Mouse (Mus musculus): ENCODE data around the gene Arsg. TPM values are rescaled to one million over a fixed set of nuclear protein-coding genes. Genes with fewer than 3 reads are reported as not detected.
"Not testable (repeated sequence)": the region's sequence is repeated elsewhere in the genome, so short reads cannot be mapped to it uniquely, and the experiment has no call there.

The Arsg gene
- total RNA-seq, 4 experiments from 2014 or later, result 5.8 to 18.1 (median 11.7) TPM

DNA sequence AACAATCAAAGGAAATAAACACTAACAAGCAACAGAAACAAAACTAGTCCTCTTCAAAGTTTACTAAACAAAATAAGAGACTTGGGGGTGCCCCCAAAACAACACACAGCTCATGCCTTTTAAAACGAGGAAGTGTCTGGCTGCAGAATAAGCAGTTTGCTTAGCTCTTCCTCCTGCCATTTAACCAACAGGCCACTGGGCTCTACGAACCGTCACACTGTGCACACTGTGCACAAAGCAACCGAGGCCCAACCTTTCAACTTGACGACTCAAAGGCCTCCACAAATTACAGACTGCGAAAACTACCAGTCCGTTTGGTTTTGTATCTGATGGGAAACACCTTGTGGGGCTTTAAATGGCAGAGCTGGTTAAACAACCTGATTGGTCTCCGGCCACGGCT, 3.0 kb upstream of the Arsg start:
- DNase-seq, result no peak

DNA sequence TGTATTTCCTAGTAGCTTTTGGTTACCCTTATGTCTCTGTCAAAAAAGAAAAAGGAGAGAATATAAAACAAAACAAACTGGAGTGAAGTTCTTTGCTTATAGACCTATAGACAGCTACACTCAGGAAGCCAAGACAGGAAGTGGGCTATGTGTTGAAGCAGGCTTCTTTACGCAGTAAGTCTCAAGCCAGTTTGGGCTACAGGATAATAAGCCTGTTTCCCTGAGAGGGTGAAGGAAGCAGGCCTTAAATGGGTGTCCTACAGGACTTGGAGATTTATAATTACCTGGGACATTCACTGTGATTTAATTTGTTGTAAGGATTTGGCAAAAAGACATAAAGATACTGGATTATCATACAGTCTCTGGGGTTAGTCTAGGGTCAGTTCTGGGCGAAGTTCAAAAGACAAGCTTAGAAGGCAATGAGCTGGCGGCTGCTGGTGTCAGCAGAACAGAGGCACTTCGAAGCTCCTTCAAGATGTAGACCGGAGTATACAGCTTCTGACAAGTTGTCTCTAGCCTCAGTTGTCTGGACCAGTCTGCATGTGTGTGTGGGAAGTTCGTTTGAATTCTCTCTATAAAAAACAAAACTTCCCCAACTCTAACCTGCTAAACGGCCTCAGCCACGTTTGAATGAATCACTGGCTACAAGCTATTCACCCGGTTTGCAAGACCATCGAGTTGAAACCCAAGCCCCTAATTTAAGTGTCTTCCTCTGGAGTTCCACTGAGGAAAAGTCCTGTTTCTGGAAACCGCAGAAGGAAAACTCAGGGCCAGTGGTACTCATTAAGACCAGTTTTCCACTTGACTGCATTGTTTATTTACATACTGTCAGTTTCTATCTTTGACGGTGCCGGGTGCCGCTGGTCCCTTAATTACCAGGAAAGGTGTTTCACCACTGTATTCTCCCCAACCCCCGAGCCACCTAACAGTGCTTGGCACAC, 2.0 kb upstream of the Arsg start:
- no peak for DNase-seq

DNA sequence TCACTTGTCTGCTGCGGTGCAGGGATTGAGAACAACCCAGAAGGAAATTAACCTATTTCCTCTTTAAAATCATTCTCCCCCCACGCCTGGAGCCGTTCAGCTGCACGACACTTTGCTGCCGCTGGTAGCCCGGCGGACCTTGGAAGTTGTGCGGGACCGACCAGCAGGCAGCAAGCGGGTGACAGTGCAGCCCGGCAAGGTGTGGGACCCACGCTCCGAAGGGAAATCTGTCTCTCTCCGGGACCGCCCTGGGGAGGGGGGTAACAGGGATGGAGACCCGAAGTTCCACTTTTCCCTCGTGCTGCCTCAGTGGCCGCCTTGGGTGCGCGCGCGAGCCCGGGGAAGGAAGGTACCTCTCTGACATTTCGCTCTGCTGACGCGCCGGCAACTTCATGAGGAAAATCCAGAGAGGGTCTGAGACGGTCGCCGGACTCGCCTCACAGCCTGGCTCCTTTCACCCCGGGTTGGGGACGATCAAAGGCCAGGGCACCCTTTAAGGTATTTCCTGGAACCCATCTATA, 943 bp upstream of the Arsg start:
- no peak for DNase-seq

DNA sequence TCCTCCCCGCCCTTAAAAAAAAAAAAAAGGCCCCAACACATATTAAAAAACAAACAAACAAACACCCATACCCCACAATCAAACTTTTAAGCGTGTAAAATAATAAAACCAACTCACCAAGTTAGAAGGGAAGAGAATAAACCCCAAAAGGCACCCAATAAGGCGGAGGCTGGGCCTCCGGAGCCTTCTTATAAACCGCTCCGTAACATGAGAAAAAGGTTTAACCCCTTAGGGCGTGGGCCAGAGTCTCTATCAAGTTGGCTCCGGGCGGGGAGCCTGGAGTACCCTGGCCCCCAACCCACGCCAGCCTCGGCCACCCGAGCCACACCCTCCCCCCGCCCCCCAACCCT, 378 bp upstream of the Arsg start:
- DNase-seq, result no peak

DNA sequence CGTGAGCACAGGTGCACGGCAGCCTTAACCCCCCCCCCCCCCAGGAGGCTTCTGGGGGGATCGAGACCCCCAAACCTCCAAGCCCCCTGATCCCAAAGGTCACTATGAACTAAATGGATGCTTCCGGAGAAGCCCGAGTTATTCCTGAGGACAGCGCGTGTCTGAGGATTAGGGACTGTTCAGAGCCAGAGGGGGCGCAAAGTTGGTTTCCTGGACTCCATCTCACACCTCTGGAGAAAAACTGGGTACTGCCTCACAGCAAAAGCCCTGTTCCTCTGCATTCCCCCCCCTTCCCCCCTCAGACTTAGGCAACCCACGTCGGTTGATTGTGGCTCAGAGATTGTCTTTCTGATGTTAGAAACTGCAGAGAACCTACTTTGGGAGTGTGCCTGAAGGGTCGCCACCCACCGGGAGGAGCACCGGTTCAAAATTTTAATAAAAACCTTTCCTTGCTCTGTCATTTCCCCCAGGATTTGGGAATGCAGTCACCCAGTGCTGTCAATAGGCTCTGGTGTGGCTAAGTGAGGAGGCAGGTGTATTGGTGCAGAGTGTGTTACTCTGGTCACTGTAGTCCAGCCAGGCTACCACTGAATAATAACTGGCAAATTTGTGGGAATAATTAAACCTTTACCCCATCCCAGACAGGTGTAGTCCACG, 1.0 kb downstream of the Arsg start:
- DNase-seq, result no peak

DNA sequence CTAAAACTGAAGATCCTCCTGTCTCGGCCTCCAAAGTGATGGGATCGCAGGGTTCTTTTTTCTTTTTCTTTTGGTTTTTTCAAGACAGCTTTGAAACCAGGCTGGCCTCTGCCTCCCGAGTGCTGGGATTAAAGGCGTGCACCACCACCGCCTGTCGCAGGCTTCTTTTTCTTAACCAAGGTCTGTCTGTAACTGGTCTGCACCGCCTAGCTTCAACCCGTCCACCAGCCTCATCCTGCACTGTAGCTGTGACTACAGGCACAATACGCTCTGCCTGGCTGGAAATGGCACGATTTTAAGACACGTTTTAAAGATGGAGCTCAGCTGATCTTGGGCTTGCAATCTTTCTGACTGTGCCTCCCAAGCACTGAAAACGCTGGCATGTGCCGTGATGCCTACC, 1.7 kb downstream of the Arsg start:
- DNase-seq, result no peak

DNA sequence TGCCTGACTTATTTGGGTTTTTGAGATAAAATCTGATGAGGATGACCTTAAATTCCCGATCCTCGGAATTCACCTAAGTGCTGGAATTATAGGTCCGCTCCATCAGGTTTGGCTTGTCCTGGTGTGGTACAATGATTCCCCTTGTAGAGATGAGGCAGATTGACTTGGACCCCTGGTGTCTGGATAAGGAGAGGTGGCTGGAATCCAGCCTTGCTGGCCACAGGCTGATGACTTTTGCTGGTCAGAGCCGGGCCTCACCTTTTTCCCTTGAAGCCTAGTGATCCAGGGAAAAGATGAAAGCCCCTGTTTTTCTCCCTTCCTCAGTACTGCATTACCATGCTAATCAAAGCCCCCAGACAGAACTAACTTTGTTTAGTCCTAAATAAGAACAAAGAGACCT, 2.5 kb downstream of the Arsg start:
- no peak for DNase-seq

DNA sequence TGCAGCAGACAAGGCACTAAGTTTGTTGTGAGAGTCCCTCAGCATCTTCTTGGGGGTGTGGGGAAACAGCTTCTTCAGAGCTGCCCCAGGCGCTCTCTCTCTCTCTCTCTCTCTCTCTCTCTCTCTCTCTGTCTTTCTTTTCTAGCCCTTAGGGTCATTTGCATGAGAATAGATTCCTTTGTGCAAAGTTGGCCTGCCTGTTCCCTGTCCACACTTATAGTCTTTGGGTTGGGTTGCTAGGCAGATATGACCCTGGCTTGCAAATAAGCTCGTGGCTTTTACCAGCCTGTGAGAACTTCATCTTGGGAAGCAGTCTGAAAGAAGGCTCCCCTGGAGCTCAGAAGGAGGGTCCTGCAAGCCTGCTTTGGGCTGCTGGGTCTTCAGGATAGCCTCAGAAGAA, 3.1 kb downstream of the Arsg start:
- DNase-seq, result no peak

DNA sequence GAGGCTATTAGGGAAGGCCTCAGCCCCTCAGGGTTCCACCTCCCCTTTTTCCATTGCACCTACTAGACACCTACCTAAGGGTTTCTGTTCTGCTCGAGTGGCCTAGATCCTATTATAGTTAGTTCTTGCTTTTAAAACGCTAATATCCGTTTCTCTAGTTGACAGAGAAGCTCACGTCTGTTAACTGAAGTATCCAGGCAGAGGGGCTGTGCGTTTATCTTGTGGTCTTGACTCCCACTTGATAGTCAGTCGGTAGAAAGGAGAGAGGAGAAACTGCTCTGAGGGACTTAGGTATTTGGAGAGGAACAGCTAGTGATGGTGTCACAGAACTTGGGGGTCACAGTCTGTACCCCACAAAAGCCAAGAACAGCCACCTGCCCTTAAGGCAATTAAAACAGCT, 3.5 kb downstream of the Arsg start:
- no peak for DNase-seq

DNA sequence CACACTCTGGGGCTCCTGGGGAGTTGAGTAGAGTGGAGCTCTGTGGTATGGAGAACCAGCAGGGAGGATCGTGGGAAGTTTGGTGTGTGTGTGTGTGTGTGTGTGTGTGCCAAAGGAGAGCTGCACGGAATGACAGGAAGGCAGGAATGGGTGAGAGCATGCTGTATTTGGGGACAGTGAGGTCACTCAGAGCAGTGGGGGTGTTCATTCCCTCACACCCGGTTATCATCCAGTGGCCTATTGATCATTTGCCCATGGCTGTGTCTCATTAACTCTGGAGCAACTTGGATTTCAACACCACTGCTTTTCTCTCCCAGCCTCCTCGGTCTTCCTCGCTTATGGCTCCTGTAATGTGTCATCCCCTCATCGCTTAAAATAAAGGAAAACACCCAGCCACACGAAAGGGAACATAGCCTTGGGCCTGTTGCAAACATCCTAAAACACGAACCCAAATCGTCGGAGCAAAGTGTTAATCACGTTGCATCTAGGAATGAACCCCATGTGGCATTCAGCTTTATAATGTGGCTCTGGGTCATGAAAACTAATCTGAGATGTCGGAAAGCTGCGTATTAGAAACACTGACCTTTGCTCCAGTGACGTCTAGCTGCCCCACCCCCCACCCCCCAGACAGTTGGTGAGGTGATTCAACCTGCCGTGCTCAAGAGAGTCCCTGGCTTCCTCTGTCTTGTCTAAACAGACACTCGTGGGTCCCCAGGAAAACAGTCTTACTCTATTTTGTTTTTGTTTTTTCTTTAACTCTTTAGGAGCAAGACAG, 4.6 kb downstream of the Arsg start:
- DNase-seq, result no peak

DNA sequence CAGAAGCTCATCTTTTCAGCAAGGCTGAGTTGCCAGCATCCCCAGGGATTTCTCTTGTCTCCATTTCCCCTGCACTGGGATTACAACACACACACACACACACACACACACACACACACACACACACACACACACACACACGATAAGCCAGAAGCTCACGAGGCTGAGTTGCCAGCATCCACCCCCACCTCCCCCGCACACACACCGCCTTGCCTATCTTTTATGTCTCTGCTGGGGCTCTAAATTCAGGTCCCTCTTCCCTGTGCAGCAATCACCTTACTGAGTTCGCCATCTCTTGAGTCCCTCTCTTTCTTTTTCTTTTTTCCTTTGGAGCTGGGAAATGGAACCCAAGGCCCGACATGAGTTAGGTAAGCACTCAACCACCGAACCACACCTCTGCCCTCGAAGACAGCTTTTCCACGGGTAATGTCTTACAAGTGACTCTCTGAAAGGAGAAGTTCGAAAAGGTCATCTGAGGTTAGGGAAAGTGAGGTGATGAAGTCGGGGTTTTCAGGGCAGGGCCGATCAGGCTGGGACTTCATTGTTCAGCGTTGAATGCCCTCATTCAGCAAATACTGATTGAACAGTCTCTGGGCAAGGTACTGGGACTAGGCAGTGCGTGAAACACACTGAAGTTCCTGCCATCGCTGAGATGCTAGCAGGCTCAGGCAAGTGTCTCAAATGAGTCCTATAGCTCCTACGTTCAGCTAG, 6.6 kb downstream of the Arsg start:
- no peak for DNase-seq

DNA sequence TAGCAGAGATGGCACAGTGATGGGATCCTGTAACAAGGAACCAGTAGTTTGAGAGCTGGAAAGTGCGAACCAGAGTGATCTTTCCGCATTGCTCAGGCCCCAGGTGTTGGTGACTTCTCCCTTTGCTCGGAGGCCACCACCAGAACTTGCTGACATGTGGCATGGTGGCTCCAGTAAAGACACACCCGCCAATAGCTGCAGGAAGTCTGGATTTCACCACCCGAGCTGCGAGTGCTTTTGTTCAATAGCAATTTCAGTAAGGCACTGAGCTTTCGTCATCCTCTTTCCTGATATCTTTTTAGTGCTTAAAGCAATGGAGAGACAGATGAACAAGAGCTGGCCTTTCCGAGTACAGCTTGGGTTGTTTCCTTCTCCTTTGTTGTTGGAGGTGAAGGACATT, 7.3 kb downstream of the Arsg start:
- DNase-seq, result no peak

DNA sequence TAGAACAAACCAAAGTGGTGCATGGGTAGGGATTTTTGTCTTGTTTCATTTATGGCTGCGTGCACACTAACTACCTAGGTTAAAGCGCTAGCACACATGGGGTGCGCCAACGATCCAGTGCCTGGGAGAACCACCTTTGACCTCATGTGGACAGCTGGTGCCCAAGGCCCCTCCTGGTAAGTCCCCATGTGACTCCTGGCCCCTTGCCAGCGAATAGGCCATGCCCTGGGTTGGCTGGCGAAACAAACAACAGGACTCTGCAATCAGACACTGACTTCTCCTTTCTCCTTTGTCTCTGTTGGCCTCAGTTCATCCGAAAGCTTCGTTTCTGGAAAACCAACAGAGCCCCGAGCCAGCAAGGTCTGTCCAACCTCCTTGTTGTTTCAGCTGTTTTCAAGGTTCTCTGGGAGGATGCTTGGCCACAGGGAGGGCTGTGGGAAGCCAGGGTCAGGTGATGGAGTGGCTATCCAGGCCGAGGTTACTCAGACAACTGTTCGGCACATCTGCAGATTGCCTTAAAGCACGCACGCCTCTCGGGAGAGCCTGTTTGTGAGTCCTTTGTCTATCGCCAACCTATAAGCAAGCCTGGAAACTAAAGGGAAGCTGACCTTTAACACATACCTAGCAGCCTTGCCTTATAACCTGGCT, 12.3 kb downstream of the Arsg start:
- no peak for DNase-seq

DNA sequence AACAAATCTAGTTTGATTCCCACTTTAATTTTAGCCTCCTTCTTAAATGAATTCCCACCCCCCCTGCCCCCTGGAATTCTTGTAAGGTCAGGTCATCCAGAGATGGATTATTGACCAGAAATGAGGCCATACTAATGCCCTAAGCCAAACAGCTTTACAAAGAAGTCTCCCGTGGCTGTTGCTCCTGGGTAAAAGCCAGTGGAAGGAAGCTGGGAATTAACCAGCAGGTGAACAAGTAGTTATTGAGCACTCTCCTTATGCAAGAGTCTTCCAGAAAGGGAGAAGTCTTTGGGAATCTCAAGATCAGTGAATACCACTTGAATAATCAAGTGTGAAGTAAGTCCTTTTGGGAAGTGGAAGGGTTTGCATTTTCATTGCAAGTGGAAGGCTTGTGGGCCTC, 13.9 kb downstream of the Arsg start:
- no peak for DNase-seq

DNA sequence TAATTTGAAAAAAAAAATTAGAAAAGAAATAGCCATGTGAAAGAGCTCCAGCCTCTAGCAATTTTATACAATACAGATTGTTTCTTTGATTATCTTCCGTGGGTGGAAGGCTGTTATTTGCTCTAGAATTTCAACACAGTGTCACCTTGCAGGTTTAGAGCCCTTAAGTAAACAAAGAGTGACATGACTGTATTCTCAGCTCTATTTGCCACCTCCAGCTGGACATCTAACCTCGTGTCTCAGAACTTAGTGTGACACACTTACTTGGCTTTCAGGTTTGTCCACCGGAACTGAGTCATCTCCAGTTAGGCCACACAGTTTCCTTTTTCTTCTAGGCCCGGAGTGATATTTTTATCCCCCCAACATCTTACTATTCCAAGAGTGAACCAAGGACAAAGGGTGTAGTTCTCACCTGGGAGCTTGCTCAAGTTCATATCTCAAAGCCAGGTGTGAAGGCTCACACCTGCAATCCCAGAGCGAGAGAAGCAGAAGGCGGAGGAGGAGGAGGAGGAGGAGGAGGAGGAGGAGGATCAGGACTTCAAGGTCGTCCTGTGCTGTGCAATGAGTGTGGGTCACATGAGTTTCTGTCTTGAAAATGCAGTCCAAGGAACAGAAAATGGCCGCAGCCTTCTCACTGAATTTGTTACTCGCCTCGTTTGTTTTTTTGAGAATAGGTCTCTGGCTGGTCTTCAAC, 15.0 kb downstream of the Arsg start:
- no peak for DNase-seq

DNA sequence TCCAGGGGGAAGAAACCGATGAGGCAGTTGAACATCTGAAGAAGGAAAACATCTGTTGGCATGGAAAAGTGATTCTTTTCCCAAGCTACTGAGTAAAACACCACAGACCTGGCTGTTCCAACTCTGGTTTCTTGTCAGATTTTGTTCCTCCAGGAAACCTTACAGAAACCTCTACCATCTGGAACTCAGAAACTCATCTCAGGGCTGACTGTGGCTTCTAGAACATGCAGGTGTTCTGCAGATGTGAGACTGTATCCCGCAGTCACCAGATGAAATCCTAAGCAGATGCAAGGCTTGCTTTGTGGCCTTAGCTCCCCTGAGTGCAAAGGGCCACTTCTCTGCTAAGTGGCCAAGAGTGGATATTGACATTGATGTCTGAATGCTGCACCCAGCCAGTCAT, 16.6 kb downstream of the Arsg start:
- no peak for DNase-seq

DNA sequence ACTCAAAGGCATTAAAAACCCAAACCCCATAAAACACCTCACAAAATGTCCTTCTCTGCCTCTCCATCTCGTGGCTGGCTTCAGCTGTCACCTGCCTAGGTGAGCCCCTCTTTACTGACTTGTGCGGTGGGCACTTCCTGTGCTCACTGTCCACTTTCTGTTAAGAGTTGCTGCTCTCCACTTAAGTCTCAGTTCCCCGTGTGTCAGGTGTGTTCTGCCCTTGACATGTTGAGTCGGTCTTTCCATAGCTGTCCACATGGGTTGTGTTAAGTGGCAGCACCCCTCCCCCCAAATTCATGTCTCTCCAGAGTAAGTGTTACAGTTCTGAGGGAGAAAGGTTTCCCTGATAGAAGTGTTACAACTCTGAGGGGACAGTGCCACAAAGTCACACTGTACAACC, 18.7 kb downstream of the Arsg start:
- DNase-seq, result no peak

DNA sequence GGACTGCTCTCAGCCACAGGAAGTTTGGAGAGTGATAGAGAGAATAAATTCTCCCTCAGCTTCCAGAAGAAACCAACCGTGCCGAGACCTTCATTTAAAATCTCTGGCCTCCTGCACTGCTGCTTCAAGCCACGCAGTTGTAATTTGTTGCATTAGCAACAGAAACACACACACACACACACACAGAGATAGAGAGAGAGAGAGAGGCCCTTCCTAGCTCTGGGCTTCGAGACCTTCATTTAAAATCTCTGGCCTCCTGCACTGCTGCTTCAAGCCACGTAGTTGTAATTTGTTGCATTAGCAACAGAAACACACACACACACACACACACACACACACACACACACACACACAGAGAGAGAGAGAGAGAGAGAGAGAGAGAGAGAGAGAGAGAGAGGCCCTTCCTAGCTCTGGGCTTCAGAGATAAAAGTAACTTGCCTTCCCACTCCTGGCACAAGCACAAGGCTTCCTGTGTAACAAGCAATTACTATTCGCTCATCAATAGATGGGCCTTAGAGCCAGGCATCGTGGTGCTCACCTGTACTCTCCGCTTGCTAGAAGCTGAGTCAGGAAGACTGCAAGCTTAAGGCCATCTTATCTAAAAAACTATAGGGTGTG, 19.8 kb downstream of the Arsg start:
- DNase-seq, result not testable (repeated sequence)

DNA sequence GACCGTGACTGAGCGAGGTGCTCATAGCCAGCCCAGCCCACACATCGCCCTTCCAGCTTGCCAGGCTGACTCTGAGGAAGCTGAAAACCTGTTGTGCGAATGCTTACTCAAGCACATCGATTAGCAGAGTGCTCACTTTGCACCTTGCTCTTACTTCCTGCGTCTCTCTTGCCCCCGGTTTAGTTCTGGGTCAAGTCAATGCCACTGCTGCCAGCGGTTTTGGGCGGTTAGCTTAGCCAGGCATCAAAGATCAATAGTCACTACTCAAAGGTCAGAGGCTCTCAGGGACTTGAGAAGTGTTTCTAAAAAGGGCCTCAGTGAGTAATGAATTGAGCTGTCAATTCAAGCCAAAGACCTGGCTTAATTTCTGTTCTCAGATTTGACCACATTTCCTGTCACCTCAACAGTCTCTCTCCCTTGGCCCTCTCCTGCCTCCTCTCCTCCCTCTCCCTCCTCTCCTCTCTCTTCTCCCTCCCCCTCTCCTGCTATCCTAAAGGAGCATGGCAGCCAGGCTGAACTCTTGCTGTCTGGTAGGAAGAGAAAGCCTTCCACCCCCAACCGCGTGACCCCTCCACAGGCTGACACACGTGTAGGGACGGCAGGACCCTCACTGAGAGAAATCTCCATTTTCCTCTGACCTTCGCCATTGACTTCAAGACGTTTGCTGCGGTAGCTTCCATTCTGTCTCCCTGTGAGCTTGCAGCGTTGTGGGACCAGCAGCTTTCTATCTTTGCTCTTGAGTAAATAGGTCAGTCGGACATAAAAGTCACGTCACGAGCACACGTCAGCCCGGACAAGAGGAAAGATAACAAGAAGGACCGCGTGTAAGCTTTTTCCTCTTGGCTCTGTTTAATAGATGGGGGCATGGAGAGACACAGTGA, 22.0 kb downstream of the Arsg start:
- no peak for DNase-seq
